Mouse (Mus musculus) hindbrain, embryonic 14.5 days (tissue): ENCODE data around the gene Grin3b. TPM values are rescaled to one million over a fixed set of nuclear protein-coding genes. Genes with fewer than 3 reads are reported as not detected.

ENCODE experiments used
- ATAC-seq: fragments of 200-750 bp; cut with Nextera tagmentation; 2 replicates; pipeline ENCODE4 v1.8.0; 2017; ENCODE audit warnings: moderate number of reproducible peaks, mild to moderate bottlenecking, moderate TSS enrichment, moderate library complexity; ENCODE audit not compliant: low FRiP score
- DNase-seq: peaks from one replicate; pipeline ENCODE4 v3.0.0-alpha.2; 2015; ENCODE audit warnings: low spot score
- H3K27ac ChIP-seq: fragments of 300-500 bp; sonication (generic); 2 replicates; pipeline ENCODE4 v1.5.1; 2014; ENCODE audit warnings: mild to moderate bottlenecking, moderate library complexity
- H3K27me3 ChIP-seq: fragments of 300-500 bp; sonication (generic); 2 replicates; pipeline ENCODE4 v1.6.1; 2014; ENCODE audit warnings: mild to moderate bottlenecking, low read length, mixed read lengths; ENCODE audit not compliant: control insufficient read depth, insufficient read depth
- H3K36me3 ChIP-seq: fragments of 300-500 bp; sonication (generic); replicated peaks from 2 replicates; pipeline ENCODE4 v1.6.1; 2014; ENCODE audit not compliant: control insufficient read depth, insufficient read depth
- H3K4me1 ChIP-seq: fragments of 300-500 bp; sonication (generic); replicated peaks from 2 replicates; pipeline ENCODE4 v1.6.1; 2014; ENCODE audit warnings: antibody characterized with exemption, low read length, mixed read lengths; ENCODE audit not compliant: control insufficient read depth, insufficient read depth
- H3K4me2 ChIP-seq: fragments of 300-500 bp; sonication (generic); replicated peaks from 2 replicates; pipeline ENCODE4 v1.6.1; 2014; ENCODE audit warnings: mild to moderate bottlenecking, moderate library complexity
- H3K4me3 ChIP-seq: fragments of 300-500 bp; sonication (generic); replicated peaks from 2 replicates; pipeline ENCODE4 v1.5.1; 2014; ENCODE audit warnings: mild to moderate bottlenecking, low read length
- H3K9ac ChIP-seq: fragments of 300-500 bp; sonication (generic); 2 replicates; pipeline ENCODE4 v1.6.1; 2014
- H3K9me3 ChIP-seq: fragments of 300-500 bp; sonication (generic); 2 replicates; pipeline ENCODE4 v1.6.1; 2016; ENCODE audit warnings: low read length; ENCODE audit not compliant: control insufficient read depth
- WGBS: fragments of 180-500 bp; shearing (Covaris S2); extraction: QIAGEN DNeasy Blood & Tissue Kit; methylation state at CpG from one replicate; pipeline ENCODE4 v1.1.7; 2014; 5-methylcytosine and 5-hydroxymethylcytosine counted together
- polyA plus RNA-seq: library from polyadenylated mRNA; unstranded; fragments of >200 nt; fragmentation: Nextera tagmentation; extraction: Ambion mirVana; gene quantifications from 2 replicates; pipeline ENCODE4 v1.2.1, GENCODE M21; 2014

The Grin3b gene
- polyA plus RNA-seq, 1 experiment from 2014 or later, result 0.33 TPM

DNA sequence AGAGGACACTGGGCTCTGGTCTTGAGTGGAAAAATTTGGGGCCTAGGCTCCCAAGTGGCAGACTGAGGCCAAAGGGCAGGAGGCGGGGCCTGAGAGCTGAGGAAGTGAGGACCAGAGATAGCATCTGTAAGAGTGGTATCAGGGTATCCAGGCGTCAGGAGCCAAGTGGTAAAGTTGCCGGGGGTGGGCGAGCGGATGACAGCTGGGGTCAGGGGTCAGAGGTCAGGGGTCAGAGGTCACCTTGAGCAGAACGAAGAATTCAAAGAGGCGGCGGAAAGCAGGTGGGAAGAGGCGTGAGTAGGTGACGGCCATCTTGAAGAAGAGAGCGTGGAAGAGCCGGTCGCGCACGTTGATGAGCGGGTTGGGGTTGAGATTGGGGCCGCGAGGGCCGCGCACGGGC, 13.2 kb downstream of the Grin3b start:
- DNase-seq (peak; percentile 57), ATAC-seq (no peak)
- WGBS, result 1% methylated on average over 20 of the region's 21 CpGs
- Histone ChIP-seq H3K4me2 (peak overlapping the region; percentile 92), H3K9ac (peak overlapping the region; percentile 82), H3K9me3 (no peaks in the 10 kb centered on the region), H3K36me3 (peaks cover 17% of the 10 kb centered on the region), H3K4me1 (peaks cover 28% of the 10 kb centered on the region), H3K27me3 (peaks cover 17% of the 10 kb centered on the region), H3K27ac (peak overlapping the region; percentile 97), H3K4me3 (peak overlapping the region; percentile 48)

DNA sequence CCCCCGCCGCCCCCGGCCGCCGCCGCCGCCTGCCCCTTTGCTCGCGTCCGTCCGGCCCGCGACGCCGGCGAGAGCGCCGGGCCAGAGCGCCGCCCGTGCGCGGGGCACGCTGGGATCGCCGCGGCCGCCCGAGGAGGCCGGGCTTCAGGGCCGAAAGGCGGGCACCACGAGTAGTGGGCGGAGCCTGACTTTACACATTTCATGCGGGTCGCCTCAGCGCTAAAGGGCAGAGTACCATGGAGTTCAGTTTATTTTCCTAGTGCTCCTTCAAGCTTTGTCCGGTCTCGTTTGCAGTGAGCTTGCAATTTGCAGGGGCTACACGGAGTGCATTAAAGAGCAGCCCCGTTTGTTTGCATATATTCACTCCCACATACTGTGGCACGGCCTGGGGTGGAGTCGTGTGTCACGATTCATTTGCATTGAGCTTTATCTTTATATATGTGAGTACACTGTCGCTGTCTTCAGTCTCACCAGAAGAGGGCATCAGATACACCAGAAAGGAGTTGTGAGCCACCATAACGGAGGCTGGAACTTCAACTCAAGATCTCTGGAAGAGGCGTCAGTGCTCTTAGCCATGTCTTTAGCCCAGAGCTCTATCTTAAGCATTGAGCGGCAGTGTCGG, 13.8 kb downstream of the Grin3b start, which contains the start of gene Tmem259:
Gene Tmem259 (minus strand): TSS at position 136 of the 622 bp plus-strand sequence.
- under 1% methylated on average over 48 of the region's 49 CpGs for WGBS

DNA sequence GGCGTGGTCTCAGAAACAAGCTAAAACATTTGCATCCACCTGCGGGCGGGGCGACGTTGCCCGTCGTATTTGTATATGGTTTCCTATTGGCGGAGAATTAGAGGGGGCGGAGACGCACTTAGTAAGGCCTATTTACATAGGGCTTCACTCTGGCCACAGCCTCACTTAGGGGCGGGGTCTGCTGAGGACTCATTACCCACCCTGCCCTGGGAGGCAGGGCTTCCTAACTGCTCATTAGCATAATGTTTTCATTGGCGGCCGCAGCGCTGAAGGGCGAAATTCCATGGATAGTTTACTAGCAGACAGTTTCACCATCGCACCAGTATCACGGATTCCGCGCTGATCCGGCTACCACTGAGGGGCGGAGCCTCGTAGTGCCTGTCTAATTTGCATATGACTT, 14.4 kb downstream of the Grin3b start:
- DNase-seq (peak; percentile 93), ATAC-seq (peak; percentile 93)
- peaks cover 8% of the 10 kb centered on the region; the same call in 1 of the 2 replicates for H3K36me3 ChIP-seq
- H3K4me2 ChIP-seq, result peak overlapping the region; percentile 92
- no peaks in the 10 kb centered on the region for H3K9me3 ChIP-seq
- peak overlapping the region; percentile 83 for H3K9ac ChIP-seq
- peaks cover 28% of the 10 kb centered on the region for H3K4me1 ChIP-seq
- H3K4me3 ChIP-seq, result peak overlapping the region; percentile 48
- peaks cover 29% of the 10 kb centered on the region for H3K27me3 ChIP-seq
- under 1% methylated on average over 22 of the region's 22 CpGs for WGBS
- H3K27ac ChIP-seq, result peak overlapping the region; percentile 97

More for the DNA sequence above, 13.8 kb downstream of the Grin3b start, which contains the start of gene Tmem259:
- H3K9ac ChIP-seq, result peak within 1 kb of the TSS; percentile 83
- H3K4me3 ChIP-seq, result peak within 1 kb of the TSS; percentile 48
- H3K4me2 ChIP-seq, result peak within 1 kb of the TSS; percentile 92
- peak within 1 kb of the TSS; percentile 97 for H3K27ac ChIP-seq
- H3K27me3 ChIP-seq, result peaks cover 23% of the 10 kb centered on the region
- peaks cover 28% of the 10 kb centered on the region for H3K4me1 ChIP-seq
- ATAC-seq (peak; percentile 78), DNase-seq (peak; percentile 88)
- peaks cover 11% of the 10 kb centered on the region for H3K36me3 ChIP-seq
- no peaks in the 10 kb centered on the region for H3K9me3 ChIP-seq

DNA sequence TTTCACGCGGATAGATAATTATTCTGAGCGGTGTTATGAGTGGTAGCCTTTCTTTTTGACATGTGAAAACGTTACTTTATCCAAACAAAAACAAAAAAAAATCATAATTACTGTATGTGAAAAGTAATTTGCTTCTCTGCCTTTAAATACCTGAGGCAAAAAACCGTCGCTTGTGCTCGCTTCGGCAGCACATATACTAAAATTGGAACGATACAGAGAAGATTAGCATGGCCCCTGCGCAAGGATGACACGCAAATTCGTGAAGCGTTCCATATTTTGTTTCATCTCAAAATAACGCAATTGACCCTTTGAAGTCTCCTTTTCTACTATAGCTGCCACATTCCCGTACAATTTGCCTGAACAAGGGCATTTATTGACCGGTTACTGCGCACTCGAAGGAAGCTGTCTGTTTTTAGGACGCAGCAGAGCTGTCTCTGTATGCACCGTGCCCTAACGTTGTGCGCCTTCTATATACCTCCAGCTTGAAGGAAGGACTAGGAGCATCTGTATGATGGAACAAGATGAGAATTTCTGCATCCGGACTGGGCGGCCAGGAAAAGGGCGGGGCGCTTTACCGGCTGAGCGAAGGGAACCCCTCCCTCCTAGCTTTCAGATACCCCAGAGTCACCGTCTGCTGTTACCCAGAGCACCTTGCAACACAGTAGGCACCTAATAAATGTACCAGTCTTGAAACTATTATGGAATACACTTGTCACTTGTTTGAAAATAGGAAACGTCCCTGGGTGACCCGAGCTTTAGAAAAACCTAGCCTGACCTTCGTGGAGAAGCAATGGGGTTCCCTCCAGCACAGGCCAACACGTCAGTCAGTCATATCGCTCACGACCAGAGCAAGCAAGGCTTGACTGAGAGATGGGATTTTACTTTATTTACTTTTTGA, 15.1 kb downstream of the Grin3b start:
- peak overlapping the region; percentile 92 for H3K4me2 ChIP-seq
- H3K4me1 ChIP-seq, result peaks cover 28% of the 10 kb centered on the region
- no peaks in the 10 kb centered on the region for H3K9me3 ChIP-seq
- H3K27ac ChIP-seq, result peak overlapping the region; percentile 97
- no peak for ATAC-seq
- peaks cover 1% of the 10 kb centered on the region; the same call in 1 of the 2 replicates for H3K36me3 ChIP-seq
- peak; percentile 64 for DNase-seq
- peak overlapping the region; percentile 83 for H3K9ac ChIP-seq
- H3K27me3 ChIP-seq, result peaks cover 35% of the 10 kb centered on the region
- H3K4me3 ChIP-seq, result peak overlapping the region; percentile 48
- WGBS, result 2% methylated on average over 35 of the region's 35 CpGs

DNA sequence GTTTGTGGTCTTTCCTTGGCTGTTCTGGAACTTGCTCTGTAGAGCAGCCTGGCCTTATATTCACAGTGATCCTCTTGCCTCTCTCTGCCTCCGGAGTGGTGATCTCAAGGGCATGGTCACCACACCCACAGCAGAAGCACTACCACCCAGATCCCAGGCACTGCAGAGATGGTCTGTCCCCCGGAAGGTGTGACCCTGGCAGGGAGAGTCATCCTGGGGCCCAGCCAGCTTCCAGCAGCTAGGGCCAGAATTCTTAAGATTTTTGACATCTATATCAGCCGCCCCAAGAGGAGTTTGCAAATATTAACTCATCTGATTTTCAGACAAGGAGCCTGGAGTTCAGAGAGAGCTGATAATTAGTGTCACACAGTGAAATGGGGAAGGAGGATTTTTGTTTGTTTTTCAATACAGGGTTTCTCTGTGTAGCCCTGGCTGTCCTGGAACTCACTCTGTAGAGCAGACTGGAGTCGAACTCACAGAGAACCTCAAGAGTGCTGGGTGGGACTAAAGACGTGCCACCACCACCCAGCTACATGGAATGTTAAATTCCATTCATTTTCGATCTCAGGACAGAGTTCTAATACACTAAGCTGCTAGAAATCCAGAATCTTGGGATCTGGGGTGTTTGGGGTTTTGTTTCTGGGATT, 15.8 kb downstream of the Grin3b start:
- ATAC-seq, result no peak
- Histone ChIP-seq H3K27ac (peak overlapping the region; percentile 97), H3K36me3 (no peaks in the 10 kb centered on the region; the same call in 1 of the 2 replicates), H3K4me2 (peak overlapping the region; percentile 92), H3K4me3 (peak overlapping the region; percentile 48), H3K4me1 (peaks cover 28% of the 10 kb centered on the region), H3K9me3 (peaks cover 7% of the 10 kb centered on the region; the same call in 1 of the 2 replicates), H3K9ac (peak overlapping the region; percentile 83), H3K27me3 (peaks cover 43% of the 10 kb centered on the region)
- 43% methylated on average over 6 of the region's 6 CpGs for WGBS
- DNase-seq, result no peak

DNA sequence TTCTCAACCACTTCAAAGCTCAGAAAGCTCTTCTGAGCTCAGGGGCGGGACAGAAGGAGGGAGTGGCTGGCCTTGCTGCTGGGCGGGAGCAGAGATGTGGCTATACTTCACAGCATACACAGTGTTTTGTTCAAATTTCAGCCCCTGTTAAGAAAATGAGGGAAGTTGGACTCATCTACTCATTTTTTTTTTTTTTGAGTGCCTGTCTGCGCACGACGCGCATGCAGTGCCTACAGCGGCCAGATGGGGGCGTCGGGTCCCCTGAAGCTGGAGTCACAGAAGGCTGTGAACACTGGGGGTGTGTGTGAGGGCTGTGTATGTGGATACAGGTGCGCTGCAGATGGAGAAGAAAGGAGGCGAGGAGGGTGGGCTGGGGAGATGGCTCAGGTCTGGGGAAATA, 16.4 kb downstream of the Grin3b start:
- Histone ChIP-seq H3K27me3 (peaks cover 43% of the 10 kb centered on the region), H3K4me3 (peak overlapping the region; percentile 9; the same call in 1 of the 2 replicates), H3K4me1 (peaks cover 28% of the 10 kb centered on the region), H3K4me2 (peak overlapping the region; percentile 92), H3K27ac (no peak overlapping the region), H3K36me3 (no peaks in the 10 kb centered on the region), H3K9me3 (peaks cover 11% of the 10 kb centered on the region; the same call in 1 of the 2 replicates), H3K9ac (no peak overlapping the region)
- ATAC-seq, result no peak
- peak; percentile 86 for DNase-seq
- 6% methylated on average over 11 of the region's 11 CpGs for WGBS

DNA sequence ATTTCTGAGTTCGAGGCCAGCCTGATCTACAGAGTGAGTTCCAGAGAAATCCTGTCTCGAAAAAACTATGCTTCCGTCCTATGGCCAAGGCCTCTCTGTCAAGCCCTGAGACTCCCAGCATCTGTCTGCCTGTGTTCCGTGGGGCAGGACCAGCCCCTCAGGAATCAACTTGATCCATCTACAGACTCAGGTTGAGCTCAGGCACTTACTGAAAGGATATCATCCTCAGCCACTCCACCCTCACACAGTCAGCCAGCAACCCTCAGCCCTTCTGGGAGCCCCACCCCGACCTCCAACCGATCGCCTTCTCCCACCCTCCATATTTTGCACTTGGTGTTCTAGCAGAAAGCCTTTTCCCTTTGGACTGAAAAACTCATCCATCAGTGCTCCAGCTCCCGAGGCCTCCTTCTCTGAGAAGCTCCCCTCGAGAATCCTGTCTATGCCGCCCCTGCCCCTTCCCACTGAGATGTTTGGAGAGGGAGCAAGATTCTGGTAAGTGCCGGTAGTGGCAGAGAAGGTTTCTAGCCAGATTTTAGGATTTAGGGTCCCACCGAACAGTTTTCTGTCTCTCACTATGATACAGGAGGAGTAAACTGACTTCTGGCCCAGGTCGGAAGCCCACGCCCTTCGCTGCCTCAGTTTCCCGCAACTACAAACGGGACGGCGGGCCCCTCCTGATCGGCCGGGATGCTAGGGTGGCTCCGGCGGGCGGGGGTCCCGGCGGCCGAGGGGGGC, 17.4 kb downstream of the Grin3b start:
- ATAC-seq (no peak), DNase-seq (no peak)
- WGBS, result 12% methylated on average over 27 of the region's 27 CpGs
- peak overlapping the region; percentile 52 for H3K9ac ChIP-seq
- H3K4me2 ChIP-seq, result peak overlapping the region; percentile 92
- peak overlapping the region; percentile 40 for H3K4me3 ChIP-seq
- peaks cover 43% of the 10 kb centered on the region for H3K27me3 ChIP-seq
- no peaks in the 10 kb centered on the region for H3K36me3 ChIP-seq
- H3K9me3 ChIP-seq, result peaks cover 11% of the 10 kb centered on the region; the same call in 1 of the 2 replicates
- H3K4me1 ChIP-seq, result peaks cover 21% of the 10 kb centered on the region
- no peak overlapping the region; the same call in 1 of the 2 replicates for H3K27ac ChIP-seq

DNA sequence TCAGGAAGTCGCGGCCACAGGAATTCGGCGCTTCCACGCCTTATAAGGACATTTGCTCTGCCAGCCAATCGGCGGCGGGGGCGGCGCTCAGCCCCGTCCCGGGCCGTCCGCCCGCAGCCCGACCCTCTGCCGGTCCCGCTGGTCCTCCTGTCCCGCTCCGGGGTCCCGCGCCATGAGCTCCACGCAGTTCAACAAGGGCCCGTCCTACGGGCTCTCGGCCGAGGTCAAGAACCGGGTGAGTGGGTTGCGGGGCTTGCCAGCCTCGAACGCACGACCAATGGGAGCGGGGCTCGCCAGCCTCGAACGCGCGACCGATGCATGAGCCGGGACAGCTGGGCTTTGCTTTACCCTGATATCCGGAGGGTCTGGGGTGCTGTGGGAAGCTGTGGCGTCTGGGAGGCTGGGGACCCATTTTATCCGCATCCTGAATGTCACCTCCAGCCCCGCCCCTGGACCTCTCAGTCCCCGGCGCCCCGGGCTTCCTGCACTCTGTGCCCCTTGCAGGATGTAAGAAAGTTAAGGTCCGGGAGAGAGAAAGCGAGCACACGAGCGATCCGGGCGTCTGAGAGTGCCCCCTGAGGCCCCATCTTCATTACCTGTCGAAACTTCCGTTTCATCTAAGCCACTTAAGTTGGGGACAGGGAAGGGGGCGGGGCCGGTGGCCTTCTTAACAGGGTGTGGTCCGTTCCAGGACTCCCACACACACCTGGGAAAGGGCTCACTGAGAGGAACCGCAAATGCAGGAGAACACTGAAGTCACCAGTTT, 18.2 kb downstream of the Grin3b start, which contains the start of gene Cnn2:
Gene Cnn2 (plus strand): TSS at position 79 of the 766 bp plus-strand sequence.
- Histone ChIP-seq H3K27ac (no peak within 1 kb of the TSS; the same call in 1 of the 2 replicates), H3K4me2 (peak within 1 kb of the TSS; percentile 92), H3K9me3 (peaks cover 11% of the 10 kb centered on the region; the same call in 1 of the 2 replicates), H3K36me3 (no peaks in the 10 kb centered on the region), H3K4me1 (peaks cover 15% of the 10 kb centered on the region), H3K27me3 (peaks cover 43% of the 10 kb centered on the region), H3K9ac (peak within 1 kb of the TSS; percentile 52), H3K4me3 (peak within 1 kb of the TSS; percentile 40)
- 1% methylated on average over 56 of the region's 59 CpGs for WGBS
- ATAC-seq (no peak), DNase-seq (no peak)
